Mouse (Mus musculus) liver, embryonic 12.5 days (tissue): ENCODE measurements around the gene Psmc5. TPM values are rescaled to one million over a fixed set of nuclear protein-coding genes. Genes with fewer than 3 reads are reported as not detected.
"Not testable (repeated sequence)": the region's sequence is repeated elsewhere in the genome, so short reads cannot be mapped to it uniquely, and the experiment has no call there.

Source experiments
- ATAC-seq: fragments of 200-750 bp; cut with Nextera tagmentation; 2 replicates; pipeline ENCODE4 v1.8.0; 2017; ENCODE audit warnings: moderate number of reproducible peaks, mild to moderate bottlenecking, moderate library complexity
- H3K27ac ChIP-seq: fragments of 300-500 bp; sonication (generic); 2 replicates; pipeline ENCODE4 v1.5.1; 2016; ENCODE audit warnings: mild to moderate bottlenecking
- H3K27me3 ChIP-seq: fragments of 300-500 bp; sonication (generic); replicated peaks from 2 replicates; pipeline ENCODE4 v1.6.1; 2016; ENCODE audit warnings: mild to moderate bottlenecking, moderate library complexity
- H3K36me3 ChIP-seq: fragments of 300-500 bp; sonication (generic); 2 replicates; pipeline ENCODE4 v1.6.1; 2016; ENCODE audit warnings: mild to moderate bottlenecking, moderate library complexity
- H3K4me1 ChIP-seq: fragments of 300-500 bp; sonication (generic); 2 replicates; pipeline ENCODE4 v1.6.1; 2016
- H3K4me2 ChIP-seq: fragments of 300-500 bp; sonication (generic); 2 replicates; pipeline ENCODE4 v1.6.1; 2016; ENCODE audit warnings: mild to moderate bottlenecking, moderate library complexity
- H3K4me3 ChIP-seq: fragments of 300-500 bp; sonication (generic); 2 replicates; pipeline ENCODE4 v1.5.1; 2016; ENCODE audit warnings: mild to moderate bottlenecking, moderate library complexity
- H3K9ac ChIP-seq: fragments of 300-500 bp; sonication (generic); 2 replicates; pipeline ENCODE4 v1.6.1; 2016; ENCODE audit warnings: mild to moderate bottlenecking, moderate library complexity
- H3K9me3 ChIP-seq: fragments of 300-500 bp; sonication (generic); replicated peaks from 2 replicates; pipeline ENCODE4 v1.6.1; 2016; ENCODE audit warnings: mild to moderate bottlenecking, moderate library complexity
- WGBS: fragments of 180-500 bp; shearing (Covaris S2); methylation state at CpG from one replicate; pipeline ENCODE4 v1.1.7; 2016; ENCODE audit not compliant: insufficient replicate concordance; 5-methylcytosine and 5-hydroxymethylcytosine counted together
- polyA plus RNA-seq: library from polyadenylated mRNA; unstranded; fragments of >200 nt; fragmentation: Nextera tagmentation; extraction: Ambion mirVana; gene quantifications from 2 replicates; pipeline ENCODE4 v1.2.1, GENCODE M21; 2016

The Psmc5 gene
- polyA plus RNA-seq: 219 and 221 TPM in 2 replicates

- Histone ChIP-seq H3K9ac (peak within 1 kb of the TSS; percentile 85), H3K4me3 (peak within 1 kb of the TSS; percentile 79), H3K9me3 (no peaks in the 10 kb centered on the region), H3K4me1 (peaks cover 35% of the 10 kb centered on the region), H3K27me3 (no peaks in the 10 kb centered on the region), H3K36me3 (peaks cover 75% of the 10 kb centered on the region), H3K27ac (peak within 1 kb of the TSS; percentile 86), H3K4me2 (peak within 1 kb of the TSS; percentile 81)
- under 1% methylated on average over 42 of the region's 42 CpGs for WGBS
- ATAC-seq: peak; percentile 96
Observed at GRCm38 (mm10) chr11:106255685-106256451, at the start of gene Psmc5, which contains the start of gene Ftsj3. Gene Psmc5 (plus strand): TSS chr11:106256154. Gene Ftsj3 (minus strand): TSS chr11:106256079.

GRCm38 (mm10) chr11:106212771-106213170, 43.2 kb upstream of the Psmc5 start:
- Histone ChIP-seq H3K4me2 (no peak overlapping the region), H3K27me3 (no peaks in the 10 kb centered on the region), H3K9me3 (no peaks in the 10 kb centered on the region), H3K4me1 (peaks cover 23% of the 10 kb centered on the region), H3K4me3 (no peak overlapping the region), H3K36me3 (peaks cover 67% of the 10 kb centered on the region), H3K27ac (no peak overlapping the region), H3K9ac (no peak overlapping the region)
- no peak for ATAC-seq
- 85% methylated on average over 8 of the region's 8 CpGs for WGBS

- Histone ChIP-seq H3K27ac (0 out of 2 replicates have a peak overlapping the region, but pooled peaks have one; percentile 94), H3K36me3 (peaks cover 46% of the 10 kb centered on the region), H3K4me2 (peak overlapping the region; percentile 82), H3K9ac (peak overlapping the region; percentile 95), H3K4me1 (peaks cover 39% of the 10 kb centered on the region), H3K9me3 (no peaks in the 10 kb centered on the region), H3K27me3 (no peaks in the 10 kb centered on the region), H3K4me3 (peak overlapping the region; percentile 90)
- WGBS: 80% methylated on average over 5 of the region's 5 CpGs
- ATAC-seq: no peak
Observed at GRCm38 (mm10) chr11:106214856-106215255, 41.1 kb upstream of the Psmc5 start.

- Histone ChIP-seq H3K4me3 (peak overlapping the region; percentile 90), H3K9me3 (no peaks in the 10 kb centered on the region), H3K9ac (peak overlapping the region; percentile 95), H3K4me2 (peak overlapping the region; percentile 82), H3K4me1 (peaks cover 44% of the 10 kb centered on the region), H3K27me3 (no peaks in the 10 kb centered on the region), H3K36me3 (peaks cover 40% of the 10 kb centered on the region), H3K27ac (peak overlapping the region; percentile 94)
- WGBS: 16% methylated on average over 7 of the region's 7 CpGs
- ATAC-seq: no peak
Observed at GRCm38 (mm10) chr11:106215450-106215859, 40.5 kb upstream of the Psmc5 start.

GRCm38 (mm10) chr11:106215927-106216729, 39.8 kb upstream of the Psmc5 start, which contains the start of gene Ccdc47:
Gene Ccdc47 (minus strand): TSS chr11:106216344.
- peaks cover 39% of the 10 kb centered on the region for H3K36me3 ChIP-seq
- H3K9ac ChIP-seq: peak within 1 kb of the TSS; percentile 95
- H3K4me3 ChIP-seq: peak within 1 kb of the TSS; percentile 90
- H3K27ac ChIP-seq: peak within 1 kb of the TSS; percentile 94
- under 1% methylated on average over 46 of the region's 46 CpGs for WGBS
- H3K27me3 ChIP-seq: no peaks in the 10 kb centered on the region
- H3K4me2 ChIP-seq: peak within 1 kb of the TSS; percentile 82
- ATAC-seq: peak; percentile 94
- H3K4me1 ChIP-seq: peaks cover 44% of the 10 kb centered on the region
- no peaks in the 10 kb centered on the region for H3K9me3 ChIP-seq

- peak within 1 kb of the TSS; percentile 95 for H3K9ac ChIP-seq
- peak within 1 kb of the TSS; percentile 94 for H3K27ac ChIP-seq
- H3K27me3 ChIP-seq: no peaks in the 10 kb centered on the region
- peaks cover 34% of the 10 kb centered on the region for H3K36me3 ChIP-seq
- H3K4me1 ChIP-seq: peaks cover 44% of the 10 kb centered on the region
- peak within 1 kb of the TSS; percentile 82 for H3K4me2 ChIP-seq
- WGBS: under 1% methylated on average over 66 of the region's 70 CpGs
- no peaks in the 10 kb centered on the region for H3K9me3 ChIP-seq
- ATAC-seq: peak; percentile 88
- peak within 1 kb of the TSS; percentile 90 for H3K4me3 ChIP-seq
Observed at GRCm38 (mm10) chr11:106216730-106217490, 39.0 kb upstream of the Psmc5 start, which contains the start of gene Ddx42. Gene Ddx42 (plus strand): TSS chr11:106216926.

GRCm38 (mm10) chr11:106220603-106221002, 35.4 kb upstream of the Psmc5 start:
- ATAC-seq: no peak
- H3K4me1 ChIP-seq: peaks cover 36% of the 10 kb centered on the region
- H3K36me3 ChIP-seq: peaks cover 31% of the 10 kb centered on the region
- no peaks in the 10 kb centered on the region for H3K9me3 ChIP-seq
- H3K27me3 ChIP-seq: no peaks in the 10 kb centered on the region
- 79% methylated on average over 3 of the region's 3 CpGs for WGBS
- no peak overlapping the region for H3K27ac ChIP-seq
- no peak overlapping the region for H3K4me3 ChIP-seq
- H3K4me2 ChIP-seq: no peak overlapping the region
- H3K9ac ChIP-seq: no peak overlapping the region

- H3K9me3 ChIP-seq, H3K4me3 ChIP-seq, H3K4me2 ChIP-seq, H3K27ac ChIP-seq, ATAC-seq, H3K27me3 ChIP-seq, H3K9ac ChIP-seq, H3K4me1 ChIP-seq: not testable (repeated sequence)
- H3K36me3 ChIP-seq: peaks cover 85% of the 10 kb centered on the region
- WGBS: 73% methylated on average over 8 of the region's 8 CpGs
Observed at GRCm38 (mm10) chr11:106233978-106234377, 22.0 kb upstream of the Psmc5 start.

- no peaks in the 10 kb centered on the region for H3K27me3 ChIP-seq
- peaks cover 100% of the 10 kb centered on the region for H3K36me3 ChIP-seq
- H3K9me3 ChIP-seq: no peaks in the 10 kb centered on the region
- H3K27ac ChIP-seq: no peak overlapping the region
- no peak overlapping the region for H3K4me3 ChIP-seq
- no peak overlapping the region for H3K4me2 ChIP-seq
- H3K4me1 ChIP-seq: no peaks in the 10 kb centered on the region
- no peak overlapping the region for H3K9ac ChIP-seq
- 92% methylated on average over 1 of the region's 1 CpGs for WGBS
- ATAC-seq: no peak
Observed at GRCm38 (mm10) chr11:106246834-106247233, 9.1 kb upstream of the Psmc5 start.

- 81% methylated on average over 7 of the region's 7 CpGs for WGBS
- Histone ChIP-seq H3K4me3 (no peak overlapping the region), H3K9ac (no peak overlapping the region), H3K27me3 (no peaks in the 10 kb centered on the region), H3K4me2 (no peak overlapping the region), H3K4me1 (peaks cover 9% of the 10 kb centered on the region), H3K27ac (no peak overlapping the region), H3K36me3 (peaks cover 100% of the 10 kb centered on the region), H3K9me3 (no peaks in the 10 kb centered on the region)
- no peak for ATAC-seq
Observed at GRCm38 (mm10) chr11:106249326-106249725, 6.6 kb upstream of the Psmc5 start.

GRCm38 (mm10) chr11:106254767-106255166, 1.2 kb upstream of the Psmc5 start:
- peak overlapping the region; percentile 86; the same call in 1 of the 2 replicates for H3K27ac ChIP-seq
- no peak for ATAC-seq

More at GRCm38 (mm10) chr11:106254767-106255166, 1.2 kb upstream of the Psmc5 start:
- Histone ChIP-seq H3K27me3 (no peaks in the 10 kb centered on the region), H3K4me2 (peak overlapping the region; percentile 81), H3K4me1 (peaks cover 35% of the 10 kb centered on the region), H3K9me3 (no peaks in the 10 kb centered on the region), H3K9ac (peak overlapping the region; percentile 85), H3K4me3 (peak overlapping the region; percentile 79), H3K36me3 (peaks cover 76% of the 10 kb centered on the region)
- 6% methylated on average over 2 of the region's 2 CpGs for WGBS
